Comparison of ENCODE assay signal across 9 mouse cellular contexts in the genomic region with DNA sequence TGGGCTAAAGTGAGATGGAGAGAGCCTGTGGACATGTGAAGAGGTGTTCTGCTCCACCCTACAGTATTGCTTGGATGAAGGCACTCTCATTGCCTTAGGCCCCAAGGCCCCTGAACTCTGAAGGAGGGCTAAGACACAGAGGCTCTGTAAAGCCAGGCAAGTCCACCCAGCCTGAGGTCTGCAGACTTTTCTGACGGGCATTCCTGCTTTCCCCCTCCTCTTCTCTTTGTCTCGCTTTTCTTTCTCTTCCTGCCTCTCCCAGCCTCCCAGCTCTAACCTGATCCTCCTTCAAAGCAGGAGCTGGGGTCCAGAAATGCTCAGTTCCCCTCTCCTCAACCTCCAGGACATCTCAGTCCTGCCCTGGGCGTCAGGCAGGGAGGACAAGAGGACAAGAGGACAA. TPM values are rescaled to one million over a fixed set of nuclear protein-coding genes. Genes with fewer than 3 reads are reported as not detected.
DNase-seq lines count a peak whose midpoint lies in the region; ATAC-seq and TF ChIP-seq lines count a peak whose summit lies in the region.
"Had no signal": no experiment of that assay in that cellular context is flagged by ENCODE, and none has a peak within 500 bp of the region (broad histone marks: within the 10 kb centered on the region; RNA-seq: fewer than 3 reads in every experiment).

No protein-coding gene starts in this region.

- H3K4me3 ChIP-seq in heart, embryonic 11.5 days (ENCODE audit: low read depth, low read length): peak overlapping the region; percentile 70
- H3K4me3 ChIP-seq in E14TG2a.4 (replicated peaks; ENCODE audit: low read length): peak overlapping the region; percentile 92
- peak overlapping the region; percentile 90 for H3K4me3 ChIP-seq in forebrain, embryonic 16.5 days (replicated peaks; ENCODE audit: low read length)
- no peak overlapping the region for H3K4me3 ChIP-seq in liver, embryonic 13.5 days (replicated peaks)

- H3K4me1 ChIP-seq in heart, embryonic 11.5 days (ENCODE audit: control insufficient read depth, insufficient read depth, low read length): peaks cover 57% of the 10 kb centered on the region
- H3K4me1 ChIP-seq in E14TG2a.4 (replicated peaks; ENCODE audit: low read depth, low read length): peaks cover 76% of the 10 kb centered on the region
- peaks cover 63% of the 10 kb centered on the region for H3K4me1 ChIP-seq in forebrain, embryonic 16.5 days (replicated peaks; ENCODE audit: control insufficient read depth, insufficient read depth, low read length)
- peaks cover 81% of the 10 kb centered on the region for H3K4me1 ChIP-seq in liver, embryonic 13.5 days (replicated peaks)

- WGBS in heart, embryonic 11.5 days (ENCODE audit: insufficient replicate concordance): 33% methylated on average over 3 of the region's 3 CpGs
- 5% methylated on average over 3 of the region's 3 CpGs for WGBS in forebrain, embryonic 16.5 days
- 57% methylated on average over 3 of the region's 3 CpGs for WGBS in liver, embryonic 13.5 days (ENCODE audit: insufficient replicate concordance)

- H3K9me3 ChIP-seq in heart, embryonic 11.5 days (replicated peaks; ENCODE audit: control insufficient read depth, low read length): no peaks in the 10 kb centered on the region
- no peaks in the 10 kb centered on the region for H3K9me3 ChIP-seq in E14TG2a.4 (ENCODE audit: low read length)
- H3K9me3 ChIP-seq in forebrain, embryonic 16.5 days (ENCODE audit: control insufficient read depth, low read length): no peaks in the 10 kb centered on the region
- no peaks in the 10 kb centered on the region for H3K9me3 ChIP-seq in liver, embryonic 13.5 days (replicated peaks)

- H3K27ac ChIP-seq in heart, embryonic 11.5 days (ENCODE audit: low read depth, low read length): no peak overlapping the region
- peak overlapping the region; percentile 29 for H3K27ac ChIP-seq in forebrain, embryonic 16.5 days (ENCODE audit: low read length)
- H3K27ac ChIP-seq in liver, embryonic 13.5 days: peak overlapping the region; percentile 21; the same call in 1 of the 2 replicates

- H3K27me3 ChIP-seq in heart, embryonic 11.5 days (ENCODE audit: control insufficient read depth, insufficient read depth, low read length): no peaks in the 10 kb centered on the region
- no peaks in the 10 kb centered on the region for H3K27me3 ChIP-seq in E14TG2a.4 (ENCODE audit: insufficient read depth, low read length)
- no peaks in the 10 kb centered on the region for H3K27me3 ChIP-seq in forebrain, embryonic 16.5 days (replicated peaks; ENCODE audit: control insufficient read depth, insufficient read depth, low read length)
- H3K27me3 ChIP-seq in liver, embryonic 13.5 days: peaks cover 16% of the 10 kb centered on the region

- TF ChIP-seq CTCF in E14TG2a.4 (conservative IDR thresholded peaks at IDR 0.05; ENCODE audit: low read length): no peak

- ATAC-seq in heart, embryonic 11.5 days (replicated peaks; ENCODE audit: insufficient number of reproducible peaks, low FRiP score, low TSS enrichment): no peak
- no peak for ATAC-seq in forebrain, embryonic 16.5 days
- ATAC-seq in liver, embryonic 13.5 days (ENCODE audit: low read depth): no peak

- peak overlapping the region; percentile 85 for H3K4me2 ChIP-seq in heart, embryonic 11.5 days
- peak overlapping the region; percentile 83 for H3K4me2 ChIP-seq in forebrain, embryonic 16.5 days (ENCODE audit: low read length)
- H3K4me2 ChIP-seq in liver, embryonic 13.5 days: peak overlapping the region; percentile 98; the same call in 1 of the 2 replicates

- no peak for DNase-seq in heart, adult 8-10 months (ENCODE audit: low spot score)
- no peak for DNase-seq in liver, embryonic 13.5 days
- no peak for DNase-seq in testis, postnatal 10 days (ENCODE audit: low spot score)
- DNase-seq in spleen, postnatal 36 days (ENCODE audit: low spot score in 2 of 2): no peak
- DNase-seq in left cerebral cortex, adult 18-20 months (ENCODE audit: low spot score in 2 of 2): no peak
- DNase-seq: left cerebral cortex, postnatal 4 days had no signal

- H3K9ac ChIP-seq in heart, embryonic 11.5 days (ENCODE audit: low read depth, low read length): peak overlapping the region; percentile 98
- H3K9ac ChIP-seq in forebrain, embryonic 16.5 days (replicated peaks; ENCODE audit: low read depth, low read length): peak overlapping the region; percentile 96
- H3K9ac ChIP-seq in liver, embryonic 13.5 days: no peak overlapping the region; the same call in 1 of the 2 replicates

- peaks cover 21% of the 10 kb centered on the region for H3K36me3 ChIP-seq in heart, embryonic 11.5 days (ENCODE audit: control insufficient read depth, insufficient read depth, low read length)
- peaks cover 49% of the 10 kb centered on the region for H3K36me3 ChIP-seq in E14TG2a.4 (ENCODE audit: insufficient read depth, low read length)
- peaks cover 15% of the 10 kb centered on the region for H3K36me3 ChIP-seq in forebrain, embryonic 16.5 days (ENCODE audit: control insufficient read depth, insufficient read depth)
- no peaks in the 10 kb centered on the region for H3K36me3 ChIP-seq in liver, embryonic 13.5 days

RNA-seq across cellular contexts. Expression of gene Mex3a, which starts 2.8 kb away (rescaled TPM):
- polyA plus RNA-seq in heart, embryonic 11.5 days (2014; fragmentation: Nextera tagmentation; extraction: Ambion mirVana): 16.5 and 16.9 TPM in 2 replicates
- total RNA-seq in heart, adult 8-10 months (2022): under 1 TPM; 0.28 to 0.44 (median 0.33) TPM
- polyA plus RNA-seq in forebrain, embryonic 16.5 days (2015; fragmentation: Nextera tagmentation; extraction: Ambion mirVana): 46.1 and 47.8 TPM in 2 replicates
- polyA plus RNA-seq in liver, embryonic 13.5 days (2015; fragmentation: Nextera tagmentation; extraction: Ambion mirVana): 1.2 and 1.5 TPM in 2 replicates
- total RNA-seq in left cerebral cortex, adult 18-20 months (2021): 1 to 10 TPM; 2.7 to 3.1 TPM

RNA-seq across cellular contexts. Expression of gene Rab25, which starts 13.1 kb away (rescaled TPM):
- polyA plus RNA-seq in heart, embryonic 11.5 days (2014; fragmentation: Nextera tagmentation; extraction: Ambion mirVana): 0.21 TPM in 1 of 2 replicates, not detected in the other
- total RNA-seq in heart, adult 8-10 months (2022): not detected
- not detected in 2 replicates for polyA plus RNA-seq in forebrain, embryonic 16.5 days (2015; fragmentation: Nextera tagmentation; extraction: Ambion mirVana)
- polyA plus RNA-seq in liver, embryonic 13.5 days (2015; fragmentation: Nextera tagmentation; extraction: Ambion mirVana): 0.15 TPM in 1 of 2 replicates, not detected in the other
- total RNA-seq in left cerebral cortex, adult 18-20 months (2021): not detected

RNA-seq across cellular contexts. Expression of gene Lamtor2, which starts 17.9 kb away (rescaled TPM):
- 86.9 and 110 TPM in 2 replicates for polyA plus RNA-seq in heart, embryonic 11.5 days (2014; fragmentation: Nextera tagmentation; extraction: Ambion mirVana)
- 100 to 1,000 TPM; 104 to 116 (median 107) TPM for total RNA-seq in heart, adult 8-10 months (2022)
- 149 and 193 TPM in 2 replicates for polyA plus RNA-seq in forebrain, embryonic 16.5 days (2015; fragmentation: Nextera tagmentation; extraction: Ambion mirVana)
- 88.4 and 95.9 TPM in 2 replicates for polyA plus RNA-seq in liver, embryonic 13.5 days (2015; fragmentation: Nextera tagmentation; extraction: Ambion mirVana)
- total RNA-seq in left cerebral cortex, adult 18-20 months (2021): 100 to 1,000 TPM; 104 to 115 TPM

RNA-seq across cellular contexts. Expression of gene Ubqln4, which starts 18.6 kb away (rescaled TPM):
- polyA plus RNA-seq in heart, embryonic 11.5 days (2014; fragmentation: Nextera tagmentation; extraction: Ambion mirVana): 48.8 and 49.5 TPM in 2 replicates
- 10 to 100 TPM; 68.8 to 90.5 (median 77.6) TPM for total RNA-seq in heart, adult 8-10 months (2022)
- polyA plus RNA-seq in forebrain, embryonic 16.5 days (2015; fragmentation: Nextera tagmentation; extraction: Ambion mirVana): 43.5 and 46.0 TPM in 2 replicates
- 20.7 and 22.8 TPM in 2 replicates for polyA plus RNA-seq in liver, embryonic 13.5 days (2015; fragmentation: Nextera tagmentation; extraction: Ambion mirVana)
- 100 to 1,000 TPM; 143 to 147 TPM for total RNA-seq in left cerebral cortex, adult 18-20 months (2021)

RNA-seq across cellular contexts. Expression of gene Lmna, which starts 25.2 kb away (rescaled TPM):
- polyA plus RNA-seq in heart, embryonic 11.5 days (2014; fragmentation: Nextera tagmentation; extraction: Ambion mirVana): 78.2 and 82.0 TPM in 2 replicates
- total RNA-seq in heart, adult 8-10 months (2022): 100 to 1,000 TPM; 112 to 127 (median 118) TPM
- 26.9 and 30.9 TPM in 2 replicates for polyA plus RNA-seq in forebrain, embryonic 16.5 days (2015; fragmentation: Nextera tagmentation; extraction: Ambion mirVana)
- polyA plus RNA-seq in liver, embryonic 13.5 days (2015; fragmentation: Nextera tagmentation; extraction: Ambion mirVana): 165 and 184 TPM in 2 replicates
- total RNA-seq in left cerebral cortex, adult 18-20 months (2021): 10 to 100 TPM; 61.3 to 67.9 TPM
